Mouse (Mus musculus): ENCODE data around the gene E4f1. TPM values are rescaled to one million over a fixed set of nuclear protein-coding genes. Genes with fewer than 3 reads are reported as not detected.

The E4f1 gene
- 19.4 and 22.8 TPM in 2 replicates for polyA plus RNA-seq (2012)

GRCm38 (mm10) chr17:24469910-24470602 lies at the start of gene E4f1, which contains the start of gene Pgp:
Gene E4f1 (minus strand): TSS chr17:24470313.
Gene Pgp (plus strand): TSS chr17:24470392.
- TF ChIP-seq GATA1 (IDR thresholded peaks at IDR 0.05; ENCODE audit: low read length): no peak

GRCm38 (mm10) chr17:24514270-24515257 lies 44.5 kb upstream of the E4f1 start:
- no peak for TF ChIP-seq GATA1 (IDR thresholded peaks at IDR 0.05; ENCODE audit: low read length)

- TF ChIP-seq GATA1 (IDR thresholded peaks at IDR 0.05; ENCODE audit: low read length): no peak
Measured at GRCm38 (mm10) chr17:24513609-24514008, 43.5 kb upstream of the E4f1 start.

- TF ChIP-seq GATA1 (IDR thresholded peaks at IDR 0.05; ENCODE audit: low read length): no peak
Measured at GRCm38 (mm10) chr17:24507806-24508460, 37.8 kb upstream of the E4f1 start.

- TF ChIP-seq GATA1 (IDR thresholded peaks at IDR 0.05; ENCODE audit: low read length): no peak
Measured at GRCm38 (mm10) chr17:24507129-24507664, 37.1 kb upstream of the E4f1 start.

- no peak for TF ChIP-seq GATA1 (IDR thresholded peaks at IDR 0.05; ENCODE audit: low read length)
Measured at GRCm38 (mm10) chr17:24506332-24507070, 36.4 kb upstream of the E4f1 start.

- no peak for TF ChIP-seq GATA1 (IDR thresholded peaks at IDR 0.05; ENCODE audit: low read length)
Measured at GRCm38 (mm10) chr17:24505286-24505955, 35.3 kb upstream of the E4f1 start.

GRCm38 (mm10) chr17:24504085-24504484 lies 34.0 kb upstream of the E4f1 start:
- TF ChIP-seq GATA1 (IDR thresholded peaks at IDR 0.05; ENCODE audit: low read length): no peak

- TF ChIP-seq GATA1 (IDR thresholded peaks at IDR 0.05; ENCODE audit: low read length): no peak
Measured at GRCm38 (mm10) chr17:24502208-24502607, 32.1 kb upstream of the E4f1 start.

- TF ChIP-seq GATA1 (IDR thresholded peaks at IDR 0.05; ENCODE audit: low read length): no peak
Measured at GRCm38 (mm10) chr17:24496026-24496425, 25.9 kb upstream of the E4f1 start.

- TF ChIP-seq GATA1 (IDR thresholded peaks at IDR 0.05; ENCODE audit: low read length): no peak
Measured at GRCm38 (mm10) chr17:24495443-24495842, 25.3 kb upstream of the E4f1 start.

GRCm38 (mm10) chr17:24494627-24495335 lies 24.7 kb upstream of the E4f1 start:
- TF ChIP-seq GATA1 (IDR thresholded peaks at IDR 0.05; ENCODE audit: low read length): no peak

GRCm38 (mm10) chr17:24490399-24490798 lies 20.3 kb upstream of the E4f1 start:
- TF ChIP-seq GATA1 (IDR thresholded peaks at IDR 0.05; ENCODE audit: low read length): no peak
